Mouse (Mus musculus) layer of hippocampus, adult 8-10 months (tissue): Measurements from ENCODE around the gene Tas2r115. TPM values are rescaled to one million over a fixed set of nuclear protein-coding genes. Genes with fewer than 3 reads are reported as not detected.
"Not testable (repeated sequence)": the region's sequence is repeated elsewhere in the genome, so short reads cannot be mapped to it uniquely, and the experiment has no call there.

Experiments
- DNase-seq, 2 experiments: peaks; one replicate each; pipeline ENCODE4 v3.0.0; 2022; ENCODE audit warnings: low spot score in 2 of 2
- total RNA-seq, 4 experiments: library from RNA; stranded (reverse); gene quantifications; 2 replicates each; pipeline ENCODE4 v1.2.4; 2022

The Tas2r115 gene
- not detected for total RNA-seq

GRCm38 (mm10) chr6:132737935-132738334 is at the start of gene Tas2r115:
Gene Tas2r115, minus strand, starts transcription at chr6:132738035.
- no peak for DNase-seq

- DNase-seq = no peak
Observed at GRCm38 (mm10) chr6:132778062-132778461, 40.2 kb upstream of the Tas2r115 start, which contains the start of gene Tas2r136. Gene Tas2r136, minus strand, starts transcription at chr6:132778162.

GRCm38 (mm10) chr6:132761831-132762230 is 24.0 kb upstream of the Tas2r115 start, which contains the start of gene Tas2r102:
Gene Tas2r102, plus strand, starts transcription at chr6:132762131.
- no peak for DNase-seq

GRCm38 (mm10) chr6:132754430-132754829 is 16.6 kb upstream of the Tas2r115 start, which contains the start of gene Tas2r124:
Gene Tas2r124, plus strand, starts transcription at chr6:132754730.
- no peak for DNase-seq

- DNase-seq = no peak
Observed at GRCm38 (mm10) chr6:132750206-132750605, 12.4 kb upstream of the Tas2r115 start.

GRCm38 (mm10) chr6:132711828-132712227 is 26.0 kb downstream of the Tas2r115 start, which contains the start of gene Tas2r122:
Gene Tas2r122, minus strand, starts transcription at chr6:132711928.
- DNase-seq = no peak

GRCm38 (mm10) chr6:132700907-132701306 is 36.9 kb downstream of the Tas2r115 start, which contains the start of gene Tas2r121:
Gene Tas2r121, minus strand, starts transcription at chr6:132701007.
- no peak for DNase-seq

- not testable (repeated sequence) for DNase-seq
Observed at GRCm38 (mm10) chr6:132691596-132691995, 46.2 kb downstream of the Tas2r115 start.

Other genes starting within 250 kb of the Tas2r115 start
- not detected for gene Prh1, start 168.2 kb downstream of the Tas2r115 start, total RNA-seq
- gene Prp2, start 142.1 kb downstream of the Tas2r115 start, total RNA-seq = not detected
- gene A630073D07Rik, start 86.5 kb downstream of the Tas2r115 start, total RNA-seq = not detected
- not detected for gene Tas2r120, start 81.1 kb downstream of the Tas2r115 start, total RNA-seq
- gene Tas2r121, start 37.0 kb downstream of the Tas2r115 start, total RNA-seq = not detected
- not detected for gene Tas2r122, start 26.1 kb downstream of the Tas2r115 start, total RNA-seq
- gene Tas2r124, start 16.7 kb upstream of the Tas2r115 start, total RNA-seq = not detected
- gene Tas2r102, start 24.1 kb upstream of the Tas2r115 start, total RNA-seq = not detected
- not detected for gene Tas2r136, start 40.1 kb upstream of the Tas2r115 start, total RNA-seq
- gene Tas2r117, start 64.8 kb upstream of the Tas2r115 start, total RNA-seq = not detected
- gene Tas2r123, start 109.1 kb upstream of the Tas2r115 start, total RNA-seq = not detected
- not detected for gene Tas2r116, start 117.4 kb upstream of the Tas2r115 start, total RNA-seq
- gene Tas2r110, start 130.0 kb upstream of the Tas2r115 start, total RNA-seq = not detected
- not detected for gene Tas2r113, start 155.0 kb upstream of the Tas2r115 start, total RNA-seq
- not detected for gene Tas2r125, start 171.6 kb upstream of the Tas2r115 start, total RNA-seq
- not detected for gene Tas2r129, start 213.1 kb upstream of the Tas2r115 start, total RNA-seq
- not detected for gene Tas2r131, start 219.9 kb upstream of the Tas2r115 start, total RNA-seq
- gene Tas2r109, start 242.9 kb upstream of the Tas2r115 start, total RNA-seq = not detected